Mouse (Mus musculus) liver, embryonic 11.5 days (tissue): ENCODE results near the gene Tmem9b. TPM values are rescaled to one million over a fixed set of nuclear protein-coding genes. Genes with fewer than 3 reads are reported as not detected.

ENCODE experiments used
- ATAC-seq: fragments of 200-750 bp; cut with Nextera tagmentation; replicated peaks from 2 replicates; pipeline ENCODE4 v1.8.0; 2017; ENCODE audit warnings: moderate number of reproducible peaks, mild to moderate bottlenecking, moderate TSS enrichment, moderate library complexity; ENCODE audit not compliant: low FRiP score
- DNase-seq: peaks from one replicate; pipeline ENCODE4 v3.0.0-alpha.2; 2017; ENCODE audit warnings: low spot score
- H3K27ac ChIP-seq: fragments of 300-500 bp; sonication (generic); 2 replicates; pipeline ENCODE4 v1.5.1; 2014; ENCODE audit warnings: mild to moderate bottlenecking, low read depth, low read length, control low read depth
- H3K27me3 ChIP-seq: fragments of 300-500 bp; sonication (generic); replicated peaks from 2 replicates; pipeline ENCODE4 v1.6.1; 2014; ENCODE audit warnings: low read length, mixed read lengths; ENCODE audit not compliant: control insufficient read depth, insufficient read depth
- H3K36me3 ChIP-seq: fragments of 300-500 bp; sonication (generic); 2 replicates; pipeline ENCODE4 v1.6.1; 2014; ENCODE audit warnings: mild to moderate bottlenecking, low read length, moderate library complexity, mixed read lengths; ENCODE audit not compliant: control insufficient read depth, insufficient read depth
- H3K4me1 ChIP-seq: fragments of 300-500 bp; sonication (generic); replicated peaks from 2 replicates; pipeline ENCODE4 v1.6.1; 2014; ENCODE audit warnings: low read length, mixed read lengths; ENCODE audit not compliant: control insufficient read depth, insufficient read depth
- H3K4me2 ChIP-seq: fragments of 300-500 bp; sonication (generic); 2 replicates; pipeline ENCODE4 v1.6.1; 2014; ENCODE audit warnings: mild to moderate bottlenecking, control low read depth, moderate library complexity
- H3K4me3 ChIP-seq: fragments of 300-500 bp; sonication (generic); 2 replicates; pipeline ENCODE4 v1.5.1; 2014; ENCODE audit warnings: low read depth, low read length, control low read depth
- H3K9ac ChIP-seq: fragments of 300-500 bp; sonication (generic); 2 replicates; pipeline ENCODE4 v1.6.1; 2014; ENCODE audit warnings: low read depth, low read length, control low read depth
- H3K9me3 ChIP-seq: fragments of 300-500 bp; sonication (generic); 2 replicates; pipeline ENCODE4 v1.6.1; 2016; ENCODE audit warnings: low read length, inconsistent platforms, mixed read lengths; ENCODE audit not compliant: control insufficient read depth
- WGBS: fragments of 180-500 bp; shearing (Covaris S2); extraction: QIAGEN DNeasy Blood & Tissue Kit; methylation state at CpG from one replicate; pipeline ENCODE4 v1.1.7; 2014; 5-methylcytosine and 5-hydroxymethylcytosine counted together
- polyA plus RNA-seq: library from polyadenylated mRNA; unstranded; fragments of >200 nt; fragmentation: Nextera tagmentation; extraction: Ambion mirVana; gene quantifications from 2 replicates; pipeline ENCODE4 v1.2.1, GENCODE M21; 2014

Gene Tmem9b
- polyA plus RNA-seq, result 51.0 and 57.2 TPM in 2 replicates

DNA sequence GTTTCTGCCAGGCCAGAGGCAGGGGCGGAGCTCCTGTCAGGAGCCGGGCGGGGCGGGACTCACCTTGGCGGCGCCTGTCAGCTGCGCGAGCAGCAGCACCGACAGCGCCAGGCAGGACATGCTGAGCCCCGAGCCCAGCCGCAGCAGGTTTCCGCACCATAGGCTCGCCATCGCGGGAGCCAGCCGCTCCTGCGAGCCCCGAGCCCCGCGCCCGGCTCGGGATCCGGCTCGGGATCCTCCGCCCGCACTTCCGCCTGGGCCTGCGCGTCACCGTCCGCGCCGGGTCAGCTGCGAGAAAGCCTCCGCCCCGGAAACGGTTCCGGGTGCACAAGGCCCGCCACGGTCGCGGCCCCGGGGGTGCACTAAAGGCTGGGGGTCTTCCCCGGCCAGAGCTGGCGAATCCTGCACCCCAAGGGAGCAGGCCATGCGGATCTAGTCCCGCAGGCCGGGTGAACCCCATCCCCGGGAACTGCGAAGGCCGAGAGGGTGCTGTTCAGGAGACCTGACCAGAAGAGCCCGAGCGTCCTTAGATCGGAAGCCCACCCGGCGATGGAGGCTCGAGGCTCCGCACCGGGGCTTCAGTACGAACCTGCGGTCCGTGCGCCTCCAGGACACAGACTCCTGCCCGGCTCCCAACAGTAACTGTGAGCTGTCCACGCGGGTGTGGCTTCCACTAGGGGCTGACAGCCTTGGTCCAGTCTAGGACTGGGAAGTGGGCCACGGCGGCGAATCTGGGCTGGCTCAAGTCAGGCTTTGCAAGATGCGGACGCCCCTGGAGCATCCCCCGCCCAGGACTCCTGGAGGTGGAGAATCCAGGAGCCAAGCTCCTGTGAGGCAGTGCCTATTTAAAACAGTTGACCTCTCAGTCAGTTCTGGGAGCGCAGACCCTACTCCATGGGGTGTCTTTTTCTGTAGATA, at the start of gene Tmem9b:
Gene Tmem9b (minus strand): TSS at position 868 of the 918 bp plus-strand sequence.
- Histone ChIP-seq H3K36me3 (no peaks in the 10 kb centered on the region), H3K4me2 (peak within 1 kb of the TSS; percentile 92), H3K9me3 (no peaks in the 10 kb centered on the region), H3K27me3 (no peaks in the 10 kb centered on the region), H3K27ac (peak within 1 kb of the TSS; percentile 67), H3K4me1 (peaks cover 7% of the 10 kb centered on the region; the same call in 1 of the 2 replicates), H3K9ac (peak within 1 kb of the TSS; percentile 87), H3K4me3 (peak within 1 kb of the TSS; percentile 76)
- ATAC-seq, result peak; percentile 88
- under 1% methylated on average over 74 of the region's 74 CpGs for WGBS
- DNase-seq, result peak; percentile 88

DNA sequence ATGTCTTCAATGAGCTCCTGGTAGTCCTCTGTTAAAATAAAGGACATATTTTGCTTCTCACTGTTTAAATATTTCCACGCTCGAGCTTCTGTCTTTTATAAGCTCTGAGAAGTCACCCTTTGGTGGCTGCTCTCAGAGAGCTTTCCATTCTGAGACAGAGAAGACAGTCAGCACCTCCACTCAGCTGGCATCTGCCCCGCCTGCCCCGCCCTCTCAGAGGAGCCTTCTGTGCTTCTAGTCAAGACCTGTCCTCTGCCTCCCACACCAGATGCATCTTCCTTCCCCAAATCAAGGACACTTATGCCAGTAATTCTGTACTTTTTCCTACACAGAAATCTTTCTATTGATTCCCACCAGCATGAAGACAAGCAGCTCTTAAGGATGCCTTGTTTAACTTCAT, 48.0 kb upstream of the Tmem9b start:
- no peak for DNase-seq
- Histone ChIP-seq H3K27me3 (no peaks in the 10 kb centered on the region), H3K4me2 (no peak overlapping the region), H3K9ac (no peak overlapping the region), H3K27ac (no peak overlapping the region), H3K36me3 (no peaks in the 10 kb centered on the region), H3K4me3 (no peak overlapping the region), H3K9me3 (no peaks in the 10 kb centered on the region), H3K4me1 (no peaks in the 10 kb centered on the region; the same call in 1 of the 2 replicates)
- no peak for ATAC-seq
- WGBS, result 76% methylated on average over 4 of the region's 4 CpGs

DNA sequence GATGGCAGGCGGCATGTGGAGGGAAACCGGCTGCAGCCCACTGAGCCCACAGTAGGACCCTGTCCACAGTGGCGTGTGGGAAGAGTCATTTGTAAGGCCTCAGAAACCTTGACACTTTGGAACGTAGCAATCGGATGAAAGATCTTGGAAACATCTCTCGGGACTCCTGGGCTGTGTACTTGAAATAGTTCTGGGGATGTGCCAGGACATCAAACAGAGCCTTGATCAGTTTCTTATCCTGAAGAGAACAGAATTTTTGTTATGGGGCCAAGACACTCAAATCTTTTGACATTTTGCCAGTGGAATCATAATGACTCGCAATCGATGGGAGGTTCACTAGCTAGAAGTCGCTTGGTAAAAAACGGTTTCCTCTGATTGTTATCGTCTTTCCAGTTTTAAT, 46.5 kb upstream of the Tmem9b start:
- no peaks in the 10 kb centered on the region for H3K27me3 ChIP-seq

DNA sequence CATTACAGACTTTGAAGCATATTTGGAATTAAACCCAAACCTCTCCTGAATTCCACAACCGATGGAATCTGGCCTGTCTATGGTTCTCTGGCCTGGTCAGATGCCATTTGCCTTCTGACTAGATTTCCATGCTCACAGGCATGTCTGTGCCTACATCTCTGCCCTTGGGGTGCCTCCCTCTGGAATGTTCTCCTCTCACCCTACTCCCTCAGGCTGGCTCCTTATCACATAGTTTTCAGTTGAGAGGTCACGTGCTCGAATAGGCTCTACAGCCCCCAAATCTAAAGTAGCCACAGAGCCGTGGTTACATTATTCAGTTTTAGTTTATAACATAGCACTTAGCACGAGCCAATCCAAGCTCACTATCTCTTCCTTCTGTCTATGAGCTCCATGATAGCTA, 42.9 kb upstream of the Tmem9b start:
- DNase-seq (no peak), ATAC-seq (no peak)
- Histone ChIP-seq H3K36me3 (no peaks in the 10 kb centered on the region), H3K4me1 (no peaks in the 10 kb centered on the region; the same call in 1 of the 2 replicates), H3K9ac (no peak overlapping the region), H3K9me3 (no peaks in the 10 kb centered on the region), H3K4me2 (no peak overlapping the region), H3K27ac (no peak overlapping the region), H3K27me3 (no peaks in the 10 kb centered on the region), H3K4me3 (no peak overlapping the region)
- WGBS, result 48% methylated on average over 5 of the region's 5 CpGs

More for the DNA sequence above, 46.5 kb upstream of the Tmem9b start:
- H3K9ac ChIP-seq, result no peak overlapping the region
- H3K9me3 ChIP-seq, result no peaks in the 10 kb centered on the region
- no peak overlapping the region for H3K4me2 ChIP-seq
- no peak overlapping the region for H3K4me3 ChIP-seq
- DNase-seq (no peak), ATAC-seq (no peak)
- H3K4me1 ChIP-seq, result no peaks in the 10 kb centered on the region; the same call in 1 of the 2 replicates
- no peaks in the 10 kb centered on the region for H3K36me3 ChIP-seq
- WGBS, result 86% methylated on average over 11 of the region's 11 CpGs
- no peak overlapping the region for H3K27ac ChIP-seq

DNA sequence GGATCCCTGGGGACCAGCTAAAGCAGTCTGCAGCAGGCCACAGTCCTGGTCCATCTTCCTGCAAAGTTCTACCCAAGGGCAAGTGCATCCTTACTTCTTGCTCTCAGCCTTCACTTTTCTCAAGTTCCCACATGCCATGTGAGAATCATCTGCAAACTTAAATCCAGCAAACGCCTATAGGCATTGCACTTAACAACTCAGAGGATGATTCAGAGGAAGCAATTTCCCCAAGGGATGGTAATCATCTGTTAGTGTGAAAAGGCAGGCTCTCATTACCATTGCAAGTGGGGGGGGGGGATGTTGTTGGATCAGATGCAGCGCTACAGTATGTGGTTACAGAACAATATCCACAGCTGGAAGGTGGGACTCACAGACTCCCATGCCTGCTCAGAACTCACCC, 41.9 kb upstream of the Tmem9b start:
- ATAC-seq (no peak), DNase-seq (no peak)
- no peak overlapping the region for H3K27ac ChIP-seq
- no peak overlapping the region for H3K4me3 ChIP-seq
- no peaks in the 10 kb centered on the region; the same call in 1 of the 2 replicates for H3K4me1 ChIP-seq
- no peaks in the 10 kb centered on the region for H3K27me3 ChIP-seq
- 76% methylated on average over 2 of the region's 2 CpGs for WGBS
- H3K9me3 ChIP-seq, result no peaks in the 10 kb centered on the region
- no peak overlapping the region for H3K9ac ChIP-seq
- H3K36me3 ChIP-seq, result no peaks in the 10 kb centered on the region
- H3K4me2 ChIP-seq, result no peak overlapping the region

DNA sequence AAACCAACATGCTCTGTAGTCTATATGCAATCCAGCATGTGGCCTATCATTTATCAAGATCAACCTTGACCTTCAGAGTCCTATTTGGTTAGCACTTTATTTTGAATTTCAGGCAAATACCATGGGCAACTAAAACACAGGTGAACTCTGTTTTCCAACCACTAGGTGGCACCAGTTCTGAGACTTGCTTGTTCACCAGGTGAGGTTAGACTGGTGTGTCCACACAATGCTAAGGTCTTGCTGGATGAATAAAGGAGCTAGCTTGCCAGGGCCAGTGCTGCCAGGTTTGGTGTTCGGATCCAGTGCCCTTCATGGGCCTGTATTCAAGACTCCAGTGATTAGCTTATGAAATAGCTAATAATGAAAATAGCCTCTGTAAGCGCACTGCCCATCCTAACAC, 40.1 kb upstream of the Tmem9b start:
- peak; percentile 26; the same call in 1 of the 2 replicates for ATAC-seq
- H3K27ac ChIP-seq, result no peak overlapping the region
- H3K4me1 ChIP-seq, result no peaks in the 10 kb centered on the region; the same call in 1 of the 2 replicates
- H3K9me3 ChIP-seq, result no peaks in the 10 kb centered on the region
- no peak overlapping the region for H3K4me3 ChIP-seq
- WGBS, result 71% methylated on average over 2 of the region's 2 CpGs
- no peaks in the 10 kb centered on the region for H3K27me3 ChIP-seq
- no peak overlapping the region for H3K9ac ChIP-seq
- no peak for DNase-seq
- H3K4me2 ChIP-seq, result no peak overlapping the region
- H3K36me3 ChIP-seq, result no peaks in the 10 kb centered on the region

DNA sequence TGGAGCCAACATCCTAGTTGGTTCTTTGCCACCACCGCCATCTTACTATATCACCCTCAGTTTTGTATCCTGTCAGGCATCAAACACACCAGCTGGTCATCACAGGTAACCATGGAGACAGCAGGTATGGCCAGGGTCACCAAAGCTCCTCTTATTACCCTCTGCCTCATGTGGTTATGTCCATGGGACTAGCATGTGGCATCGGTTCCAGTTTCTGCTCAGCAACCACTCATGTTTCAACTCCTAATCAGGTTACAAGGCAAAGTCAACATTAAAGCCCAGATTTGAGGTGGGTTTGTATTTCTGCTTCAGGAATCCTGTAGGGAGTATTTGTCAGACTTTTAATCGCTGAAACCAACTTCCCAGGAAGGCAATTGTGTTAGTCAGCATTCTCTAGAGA, 38.1 kb upstream of the Tmem9b start:
- no peaks in the 10 kb centered on the region for H3K36me3 ChIP-seq
- ATAC-seq (no peak), DNase-seq (no peak)
- no peak overlapping the region for H3K9ac ChIP-seq
- H3K27me3 ChIP-seq, result no peaks in the 10 kb centered on the region
- 73% methylated on average over 3 of the region's 3 CpGs for WGBS
- no peaks in the 10 kb centered on the region; the same call in 1 of the 2 replicates for H3K4me1 ChIP-seq
- H3K9me3 ChIP-seq, result no peaks in the 10 kb centered on the region
- no peak overlapping the region for H3K27ac ChIP-seq
- no peak overlapping the region for H3K4me3 ChIP-seq
- no peak overlapping the region for H3K4me2 ChIP-seq

DNA sequence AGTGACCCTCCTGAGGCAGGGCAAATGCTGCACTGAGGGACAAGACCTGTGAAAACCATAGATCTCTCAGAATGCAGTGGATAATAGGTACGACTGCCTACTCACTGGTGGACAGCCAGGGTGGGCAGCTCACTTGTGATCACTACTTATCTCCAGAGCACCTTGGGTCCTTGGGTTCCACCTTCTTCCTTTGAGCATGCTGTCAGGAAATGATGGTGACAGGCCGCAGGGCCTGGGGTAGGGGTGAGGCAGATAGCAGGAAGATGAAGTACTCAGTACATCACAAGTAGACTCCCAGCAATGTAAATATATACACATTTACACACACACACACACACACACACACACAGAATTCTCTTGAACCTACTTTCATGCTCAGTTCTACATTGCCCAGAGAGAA, 35.2 kb upstream of the Tmem9b start:
- H3K4me1 ChIP-seq, result no peaks in the 10 kb centered on the region
- no peak overlapping the region for H3K27ac ChIP-seq
- H3K4me3 ChIP-seq, result no peak overlapping the region
- WGBS, result 49% methylated on average over 2 of the region's 2 CpGs
- H3K9me3 ChIP-seq, result no peaks in the 10 kb centered on the region
- H3K9ac ChIP-seq, result no peak overlapping the region
- H3K36me3 ChIP-seq, result no peaks in the 10 kb centered on the region
- H3K4me2 ChIP-seq, result no peak overlapping the region
- ATAC-seq (no peak), DNase-seq (no peak)
- peaks cover 9% of the 10 kb centered on the region; the same call in 1 of the 2 replicates for H3K27me3 ChIP-seq

DNA sequence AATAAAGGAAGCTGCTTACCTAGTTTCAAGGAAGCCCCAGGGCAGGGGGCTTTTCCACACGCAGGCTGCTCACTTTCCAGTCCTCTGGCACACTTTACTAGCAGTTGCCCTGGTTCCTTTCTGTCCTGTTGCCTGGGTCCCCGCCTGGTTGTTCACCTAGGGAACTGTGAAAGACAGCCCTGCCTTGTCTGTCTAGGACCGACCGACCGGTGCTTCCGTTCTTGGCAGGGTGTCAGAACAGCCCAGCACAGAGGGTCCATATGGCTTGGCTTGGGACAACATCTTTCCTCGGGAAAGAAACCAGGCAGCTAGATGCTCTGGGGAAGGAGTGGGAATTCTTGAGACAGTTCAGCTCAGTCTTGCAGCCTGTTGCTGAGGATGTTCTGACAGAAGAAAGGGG, 30.6 kb upstream of the Tmem9b start:
- Histone ChIP-seq H3K9me3 (no peaks in the 10 kb centered on the region), H3K4me2 (no peak overlapping the region), H3K4me3 (no peak overlapping the region), H3K27ac (no peak overlapping the region), H3K27me3 (peaks cover 46% of the 10 kb centered on the region), H3K36me3 (no peaks in the 10 kb centered on the region), H3K9ac (no peak overlapping the region), H3K4me1 (peaks cover 7% of the 10 kb centered on the region)
- ATAC-seq (no peak), DNase-seq (no peak)
- WGBS, result 56% methylated on average over 7 of the region's 7 CpGs
